8 mouse cellular contexts compared by ENCODE assay signal in genomic region chr1:135811016-135811646, GRCm38 (mm10). TPM values are rescaled to one million over a fixed set of nuclear protein-coding genes. Genes with fewer than 3 reads are reported as not detected.
DNase-seq lines count a peak whose midpoint lies in the region; ATAC-seq and TF ChIP-seq lines count a peak whose summit lies in the region.

No protein-coding gene starts in this region.

- no peaks in the 10 kb centered on the region for H3K36me3 ChIP-seq in E14TG2a.4 (ENCODE audit: insufficient read depth, low read length)
- H3K36me3 ChIP-seq in forebrain, embryonic 14.5 days (ENCODE audit: control insufficient read depth, insufficient read depth, low read length), result no peaks in the 10 kb centered on the region
- H3K36me3 ChIP-seq in lung, postnatal 0 days (ENCODE audit: insufficient read depth, low read length), result no peaks in the 10 kb centered on the region

- no peak overlapping the region for H3K9ac ChIP-seq in forebrain, embryonic 14.5 days (ENCODE audit: low read length)
- H3K9ac ChIP-seq in lung, postnatal 0 days (replicated peaks; ENCODE audit: low read depth), result no peak overlapping the region

- no peaks in the 10 kb centered on the region for H3K9me3 ChIP-seq in E14TG2a.4 (ENCODE audit: low read length)
- no peaks in the 10 kb centered on the region for H3K9me3 ChIP-seq in forebrain, embryonic 14.5 days (replicated peaks; ENCODE audit: control insufficient read depth, low read length)
- H3K9me3 ChIP-seq in lung, postnatal 0 days (ENCODE audit: low read length), result no peaks in the 10 kb centered on the region

- TF ChIP-seq EP300 in lung, postnatal 0 days (IDR thresholded peaks at IDR 0.05), result no peak

- peaks cover 50% of the 10 kb centered on the region for H3K4me1 ChIP-seq in E14TG2a.4 (replicated peaks; ENCODE audit: low read depth, low read length)
- no peaks in the 10 kb centered on the region; the same call in 1 of the 2 replicates for H3K4me1 ChIP-seq in forebrain, embryonic 14.5 days (ENCODE audit: control insufficient read depth, insufficient read depth, low read length)
- H3K4me1 ChIP-seq in lung, postnatal 0 days (ENCODE audit: insufficient read depth, low read depth, low read length), result no peaks in the 10 kb centered on the region

- TF ChIP-seq CTCF in E14TG2a.4 (conservative IDR thresholded peaks at IDR 0.05; ENCODE audit: low read length), result peak; percentile 100
- TF ChIP-seq CTCF in lung, postnatal 0 days (IDR thresholded peaks at IDR 0.05), result peak; percentile 99

- no peak overlapping the region for H3K4me2 ChIP-seq in forebrain, embryonic 14.5 days (ENCODE audit: low read length)
- no peak overlapping the region for H3K4me2 ChIP-seq in lung, postnatal 0 days (replicated peaks; ENCODE audit: low read depth, low read length)

- 36% methylated on average over 7 of the region's 7 CpGs for WGBS in forebrain, embryonic 14.5 days
- WGBS in lung, postnatal 0 days, result 27% methylated on average over 7 of the region's 7 CpGs

- no peak overlapping the region for H3K4me3 ChIP-seq in E14TG2a.4 (replicated peaks; ENCODE audit: low read length)
- no peak overlapping the region for H3K4me3 ChIP-seq in forebrain, embryonic 14.5 days (ENCODE audit: low read depth, low read length)
- H3K4me3 ChIP-seq in lung, postnatal 0 days (ENCODE audit: low read depth, low read length), result no peak overlapping the region

- peaks cover 29% of the 10 kb centered on the region for H3K27me3 ChIP-seq in E14TG2a.4 (ENCODE audit: insufficient read depth, low read length)
- H3K27me3 ChIP-seq in forebrain, embryonic 14.5 days (replicated peaks; ENCODE audit: control insufficient read depth, insufficient read depth, low read length), result no peaks in the 10 kb centered on the region
- no peaks in the 10 kb centered on the region for H3K27me3 ChIP-seq in lung, postnatal 0 days (replicated peaks; ENCODE audit: insufficient read depth, low read length)

- no peak overlapping the region for H3K27ac ChIP-seq in forebrain, embryonic 14.5 days (ENCODE audit: low read depth, low read length)
- no peak overlapping the region for H3K27ac ChIP-seq in lung, postnatal 0 days (ENCODE audit: low read length)

- peak; percentile 52; the same call in 1 of the 2 replicates for ATAC-seq in forebrain, embryonic 14.5 days
- peak; percentile 58; the same call in 1 of the 2 replicates for ATAC-seq in lung, postnatal 0 days

- intact Hi-C loops in heart, postnatal 14 days (cut with DNase I), result no loop called here

- peak; percentile 53 for DNase-seq in c-Kit-negative CD71-positive TER-119-positive erythroid progenitor cells, embryonic 14.5 days (ENCODE audit: low read depth, low spot score)
- DNase-seq in forebrain, embryonic 14.5 days (ENCODE audit: low spot score), result peak; percentile 74
- peak; percentile 83 to 92 for DNase-seq in heart, postnatal 14 days
- DNase-seq in kidney, postnatal 4 days, result peak; percentile 95 to 96
- DNase-seq in lung, postnatal 0 days (ENCODE audit: low spot score), result peak; percentile 84
- peak; percentile 81 for DNase-seq in retina, adult 2 months (ENCODE audit: low read depth, low spot score)
- peak; percentile 87 to 91 for DNase-seq in thymus, postnatal 36 days

RNA-seq across cellular contexts. Expression of gene Lad1, which starts 7.3 kb away (rescaled TPM):
- polyA plus RNA-seq in forebrain, embryonic 14.5 days (2014; fragmentation: Nextera tagmentation; extraction: Ambion mirVana), result 0.19 and 0.24 TPM in 2 replicates
- 1 to 10 TPM; 4.9 to 6.0 TPM for total RNA-seq in heart, postnatal 14 days (2021)
- 4.4 and 6.0 TPM in 2 replicates for polyA plus RNA-seq in lung, postnatal 0 days (2015; fragmentation: Nextera tagmentation; extraction: Ambion mirVana)

RNA-seq across cellular contexts. Expression of gene Tnnt2, which starts 25.0 kb away (rescaled TPM):
- 0.37 and 0.62 TPM in 2 replicates for polyA plus RNA-seq in forebrain, embryonic 14.5 days (2014; fragmentation: Nextera tagmentation; extraction: Ambion mirVana)
- total RNA-seq in heart, postnatal 14 days (2021), result 1,000 to 10,000 TPM; 7,950 to 8,027 TPM
- polyA plus RNA-seq in lung, postnatal 0 days (2015; fragmentation: Nextera tagmentation; extraction: Ambion mirVana), result 84.6 and 115 TPM in 2 replicates

RNA-seq across cellular contexts. Expression of gene Tnni1, which starts 31.9 kb away (rescaled TPM):
- polyA plus RNA-seq in forebrain, embryonic 14.5 days (2014; fragmentation: Nextera tagmentation; extraction: Ambion mirVana), result 0.39 TPM in 1 of 2 replicates, not detected in the other
- 10 to 100 TPM; 18.6 to 29.4 TPM for total RNA-seq in heart, postnatal 14 days (2021)
- 26.1 and 31.2 TPM in 2 replicates for polyA plus RNA-seq in lung, postnatal 0 days (2015; fragmentation: Nextera tagmentation; extraction: Ambion mirVana)

RNA-seq across cellular contexts. Expression of gene Phlda3, which starts 45.2 kb away (rescaled TPM):
- 16.4 and 17.4 TPM in 2 replicates for polyA plus RNA-seq in forebrain, embryonic 14.5 days (2014; fragmentation: Nextera tagmentation; extraction: Ambion mirVana)
- 10 to 100 TPM; 17.2 to 18.4 TPM for total RNA-seq in heart, postnatal 14 days (2021)
- 80.7 and 82.0 TPM in 2 replicates for polyA plus RNA-seq in lung, postnatal 0 days (2015; fragmentation: Nextera tagmentation; extraction: Ambion mirVana)

Comparison
In these comparisons a context has a peak if more than half of its experiments do, and no peak if none do; other contexts are left out.
1. RNA of gene Tnnt2, which starts 25.0 kb away (polyA plus RNA-seq): 84.6 to 115 TPM in lung, postnatal 0 days; 0.37 to 0.62 TPM in forebrain, embryonic 14.5 days; every median in the first group is over 10 times any median in the second.
2. RNA of gene Tnni1, which starts 31.9 kb away (polyA plus RNA-seq): 26.1 to 31.2 TPM in lung, postnatal 0 days; 0.39 TPM in forebrain, embryonic 14.5 days; every median in the first group is over 10 times any median in the second.
3. Peak in every context shown above with its lines, with median percentiles within 50 percentile points of each other: DNase-seq.